Mouse (Mus musculus) CH12.LX (cell line): ENCODE measurements at regions not wholly inside any gene's neighbourhood (a gene's known extent, or its start where the extent isn't known, plus 50 kb on each side); places are given as distances from the start of the nearest gene placed in this dataset.

ENCODE experiments used
- DNase-seq: peaks from one replicate; pipeline ENCODE4 v3.0.0-alpha.2; 2013; ENCODE audit errors: extremely low read depth
- H3K27ac ChIP-seq: 2 replicates; pipeline ENCODE4 v1.5.1; 2012; ENCODE audit warnings: low read depth, mild to moderate bottlenecking, control low read depth, moderate library complexity; ENCODE audit not compliant: insufficient read depth
- H3K27me3 ChIP-seq: replicated peaks from 2 replicates; pipeline ENCODE3; 2012; ENCODE audit warnings: inconsistent platforms
- H3K36me3 ChIP-seq, 2 experiments: replicated peaks in 1 of 2; 2 replicates each; pipeline versions ENCODE3 to v1.6.1; 2012; ENCODE audit warnings: inconsistent platforms in 1 of 2, low read length in 1 of 2, mild to moderate bottlenecking in 1 of 2, mixed read lengths in 1 of 2, moderate library complexity in 1 of 2; ENCODE audit not compliant: control insufficient read depth in 1 of 2, insufficient read depth in 1 of 2
- H3K4me1 ChIP-seq, 2 experiments: 2 replicates each; pipeline ENCODE4 v1.6.1; 2012; ENCODE audit warnings: inconsistent platforms in 1 of 2, moderate library complexity in 1 of 2; ENCODE audit not compliant: insufficient read depth in 2 of 2, control insufficient read depth in 1 of 2
- H3K4me2 ChIP-seq: 2 replicates; pipeline ENCODE4 v1.6.1; 2012; ENCODE audit warnings: low read depth, mild to moderate bottlenecking, control low read depth; ENCODE audit not compliant: poor library complexity, insufficient read depth, severe bottlenecking
- H3K4me3 ChIP-seq, 3 experiments: fragments of 150-350 bp in 1 of 3; sonication (generic) in 1 of 3; replicated peaks in 1 of 3; 2 replicates each; pipeline versions ENCODE3 to v1.5.1; 2011 to 2012; ENCODE audit warnings: low read depth in 2 of 3, low read length in 2 of 3, mild to moderate bottlenecking in 2 of 3, moderate library complexity in 2 of 3, control low read depth in 1 of 3, improper control_type of control experiment in 1 of 3, inconsistent platforms in 1 of 3, mixed read lengths in 1 of 3; ENCODE audit not compliant: poor library complexity in 1 of 3
- H3K79me2 ChIP-seq: replicated peaks from 2 replicates; pipeline ENCODE4 v1.6.1; 2012; ENCODE audit warnings: mild to moderate bottlenecking, moderate library complexity; ENCODE audit not compliant: control insufficient read depth, poor library complexity, insufficient read depth, severe bottlenecking; ENCODE audit errors: extremely low read depth
- H3K9ac ChIP-seq: 2 replicates; pipeline ENCODE4 v1.6.1; 2012; ENCODE audit warnings: low read depth, mild to moderate bottlenecking, control low read depth, moderate library complexity; ENCODE audit not compliant: insufficient read depth
- H3K9me3 ChIP-seq: replicated peaks from 2 replicates; pipeline ENCODE3; 2012; ENCODE audit warnings: low read length, inconsistent platforms, mixed read lengths
- BHLHE40 ChIP-seq: IDR thresholded peaks from 2 replicates; pipeline ENCODE4 v1.6.1; 2011; ENCODE audit warnings: mild to moderate bottlenecking, low read depth, low read length, improper control_type of control experiment
- CHD1 ChIP-seq: IDR thresholded peaks from 2 replicates; pipeline ENCODE4 v1.6.1; 2012; ENCODE audit warnings: low read depth, low read length, improper control_type of control experiment, inconsistent platforms
- CHD2 ChIP-seq: IDR thresholded peaks from 2 replicates; pipeline ENCODE4 v1.6.1; 2011; ENCODE audit warnings: low read length, improper control_type of control experiment
- CTCF ChIP-seq, 2 experiments: IDR thresholded peaks in 1 of 2; conservative IDR thresholded peaks in 1 of 2; 2 replicates each; pipeline ENCODE4 v1.5.1; 2011 to 2012; ENCODE audit warnings: low read depth in 2 of 2, low read length in 2 of 2, improper control_type of control experiment in 1 of 2, inconsistent platforms in 1 of 2, mild to moderate bottlenecking in 1 of 2, moderate library complexity in 1 of 2
- E2F4 ChIP-seq: IDR thresholded peaks from 2 replicates; pipeline ENCODE4 v1.6.1; 2011; ENCODE audit warnings: low read depth, low read length, improper control_type of control experiment; ENCODE audit not compliant: insufficient replicate concordance
- ELF1 ChIP-seq: IDR thresholded peaks from 2 replicates; pipeline ENCODE4 v1.6.1; 2014; ENCODE audit warnings: low read depth, mild to moderate bottlenecking, inconsistent platforms, low read length, improper control_type of control experiment
- EP300 ChIP-seq: IDR thresholded peaks from 2 replicates; pipeline ENCODE4 v1.6.1; 2011; ENCODE audit warnings: low read length, improper control_type of control experiment
- ETS1 ChIP-seq: conservative IDR thresholded peaks from 2 replicates; pipeline ENCODE4 v1.6.1; 2012; ENCODE audit warnings: low read depth, mild to moderate bottlenecking, inconsistent platforms, low read length, improper control_type of control experiment, moderate library complexity
- GABPA ChIP-seq: IDR thresholded peaks from 2 replicates; pipeline ENCODE4 v1.6.1; 2012; ENCODE audit warnings: low read depth, low read length, improper control_type of control experiment, inconsistent platforms; ENCODE audit not compliant: insufficient replicate concordance
- HCFC1 ChIP-seq: IDR thresholded peaks from 2 replicates; pipeline ENCODE4 v1.6.1; 2012; ENCODE audit warnings: low read depth, mild to moderate bottlenecking, inconsistent platforms, low read length, improper control_type of control experiment
- IRF4 ChIP-seq: IDR thresholded peaks from 2 replicates; pipeline ENCODE4 v1.6.1; 2014; ENCODE audit warnings: low read depth, mild to moderate bottlenecking, inconsistent platforms, low read length, improper control_type of control experiment
- JUN ChIP-seq: IDR thresholded peaks from 2 replicates; pipeline ENCODE4 v1.6.1; 2011; ENCODE audit warnings: low read depth, mild to moderate bottlenecking, low read length, improper control_type of control experiment, moderate library complexity; ENCODE audit not compliant: insufficient read depth
- JUND ChIP-seq: conservative IDR thresholded peaks from 2 replicates; pipeline ENCODE4 v1.6.1; 2011; ENCODE audit warnings: low read depth, low read length, improper control_type of control experiment
- KAT2A ChIP-seq: IDR thresholded peaks from 2 replicates; pipeline ENCODE4 v1.6.1; 2012; ENCODE audit warnings: low read length, improper control_type of control experiment, inconsistent platforms; ENCODE audit not compliant: insufficient replicate concordance
- MAFK ChIP-seq: IDR thresholded peaks from 2 replicates; pipeline ENCODE4 v1.6.1; 2011; ENCODE audit warnings: low read length, improper control_type of control experiment; ENCODE audit not compliant: insufficient replicate concordance
- MAZ ChIP-seq: IDR thresholded peaks from 2 replicates; pipeline ENCODE4 v1.6.1; 2012; ENCODE audit warnings: low read depth, mild to moderate bottlenecking, inconsistent platforms, low read length, improper control_type of control experiment, moderate library complexity
- MEF2A ChIP-seq: IDR thresholded peaks from 2 replicates; pipeline ENCODE4 v1.6.1; 2014; ENCODE audit warnings: low read depth, mild to moderate bottlenecking, inconsistent platforms, low read length, improper control_type of control experiment, borderline replicate concordance
- MXI1 ChIP-seq: IDR thresholded peaks from 2 replicates; pipeline ENCODE4 v1.6.1; 2011; ENCODE audit warnings: mild to moderate bottlenecking, low read depth, low read length, improper control_type of control experiment
- NRF1 ChIP-seq: IDR thresholded peaks from 2 replicates; pipeline ENCODE4 v1.6.1; 2014; ENCODE audit warnings: low read depth, mild to moderate bottlenecking, inconsistent platforms, low read length, improper control_type of control experiment, moderate library complexity
- RAD21 ChIP-seq: IDR thresholded peaks from 2 replicates; pipeline ENCODE4 v1.6.1; 2011; ENCODE audit warnings: low read depth, mild to moderate bottlenecking, low read length, improper control_type of control experiment, moderate library complexity
- RCOR1 ChIP-seq: conservative IDR thresholded peaks from 2 replicates; pipeline ENCODE4 v1.6.1; 2012; ENCODE audit warnings: low read depth, mild to moderate bottlenecking, inconsistent platforms, low read length, improper control_type of control experiment
- SMC3 ChIP-seq: IDR thresholded peaks from 2 replicates; pipeline ENCODE4 v1.6.1; 2011; ENCODE audit warnings: low read depth, low read length, improper control_type of control experiment
- TBP ChIP-seq: conservative IDR thresholded peaks from 2 replicates; pipeline ENCODE4 v1.6.1; 2011; ENCODE audit warnings: low read depth, low read length, improper control_type of control experiment
- TCF12 ChIP-seq: IDR thresholded peaks from 2 replicates; pipeline ENCODE4 v1.6.1; 2014; ENCODE audit warnings: low read depth, mild to moderate bottlenecking, inconsistent platforms, low read length, improper control_type of control experiment
- UBTF ChIP-seq: IDR thresholded peaks from 2 replicates; pipeline ENCODE4 v1.6.1; 2012; ENCODE audit warnings: low read depth, mild to moderate bottlenecking, inconsistent platforms, low read length, improper control_type of control experiment, moderate library complexity
- USF2 ChIP-seq: conservative IDR thresholded peaks from 2 replicates; pipeline ENCODE4 v1.6.1; 2011; ENCODE audit warnings: low read depth, low read length, improper control_type of control experiment
- ZC3H11A ChIP-seq: IDR thresholded peaks from 2 replicates; pipeline ENCODE4 v1.6.1; 2012; ENCODE audit warnings: low read depth, mild to moderate bottlenecking, inconsistent platforms, low read length, improper control_type of control experiment
- ZKSCAN1 ChIP-seq: IDR thresholded peaks from 2 replicates; pipeline ENCODE4 v1.6.1; 2012; ENCODE audit warnings: low read depth, inconsistent platforms, low read length, improper control_type of control experiment, borderline replicate concordance
- ZMIZ1 ChIP-seq: IDR thresholded peaks from 2 replicates; pipeline ENCODE4 v1.6.1; 2012; ENCODE audit warnings: low read depth, mild to moderate bottlenecking, inconsistent platforms, low read length, improper control_type of control experiment
- ZNF384 ChIP-seq: IDR thresholded peaks from 2 replicates; pipeline ENCODE4 v1.6.1; 2012; ENCODE audit warnings: low read depth, low read length, improper control_type of control experiment, inconsistent platforms
- dilution Hi-C: fragments of 300-500 bp; cut with MboI; formaldehyde crosslinking; loops from 2 replicates; pipeline ENCODE4 v1.14.3; 2020; ENCODE audit warnings: low sequenced_read_pairs; ENCODE audit not compliant: extremely low pct_unique_long_range_greater_than_20kb, extremely low pct_ligation_motif_present
- in situ Hi-C: fragments of 300-500 bp; cut with MboI; formaldehyde crosslinking; loops from 3 replicates; pipeline ENCODE4 v1.14.3; 2019; ENCODE audit warnings: low sequenced_read_pairs, low pct_ligation_motif_present, low pct_unique_long_range_greater_than_20kb, mixed read lengths

GRCm38 (mm10) chr12:71534199-71534598 lies 224.5 kb downstream of the Dact1 start:
- Histone ChIP-seq H3K4me2 (no peak overlapping the region), H3K4me3 (no peak overlapping the region), H3K27me3 (no peaks in the 10 kb centered on the region), H3K4me1 (peaks cover 4 to 23% of the 10 kb centered on the region in 2 experiments; a peak in 3 of 4 replicates), H3K9ac (no peak overlapping the region), H3K9me3 (no peaks in the 10 kb centered on the region), H3K36me3 (no peaks in the 10 kb centered on the region), H3K27ac (no peak overlapping the region), H3K79me2 (no peaks in the 10 kb centered on the region)
- in situ Hi-C loops (no loop called here), dilution Hi-C loops (no loop called here)
- DNase-seq, result no peak
- TF ChIP-seq E2F4 (no peak), UBTF (no peak), HCFC1 (no peak), JUN (no peak), ZNF384 (no peak), KAT2A (no peak), ELF1 (no peak), MXI1 (no peak), ETS1 (no peak), NRF1 (no peak), RAD21 (no peak), IRF4 (no peak), ZMIZ1 (no peak), CTCF (conservative IDR thresholded peaks at IDR 0.05 in 1 of 2, IDR thresholded peaks at IDR 0.05 in 1 of 2; ENCODE audit: low read depth in 2 of 2, low read length in 2 of 2) (no peak), USF2 (no peak), ZC3H11A (no peak), BHLHE40 (no peak)

DNA sequence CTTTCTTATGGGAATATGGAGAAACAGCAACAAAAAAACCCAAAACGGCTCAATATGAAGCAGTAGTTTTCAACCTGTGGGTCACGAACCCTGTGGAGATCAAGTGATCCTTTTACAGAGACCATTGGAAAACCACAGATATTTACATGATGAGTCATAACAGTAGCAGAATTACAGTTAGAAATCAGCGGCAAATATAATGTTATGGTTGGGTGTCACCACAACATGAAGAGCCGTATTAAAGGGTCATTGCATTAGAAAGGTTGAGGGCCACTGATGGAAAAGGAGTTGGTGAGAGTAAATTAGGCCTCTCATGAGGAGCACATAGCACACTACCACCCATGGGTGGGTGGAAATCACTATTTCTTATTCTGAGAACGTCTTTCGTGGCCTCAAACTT lies 225.6 kb downstream of the Dact1 start:
- in situ Hi-C loops, result no loop called here
- no peak overlapping the region for H3K4me3 ChIP-seq
- no peak overlapping the region for H3K9ac ChIP-seq
- H3K27me3 ChIP-seq, result no peaks in the 10 kb centered on the region
- TF ChIP-seq JUN (peak; percentile 82), TCF12 (no peak), SMC3 (no peak), UBTF (no peak), CHD1 (no peak), KAT2A (no peak), CTCF (conservative IDR thresholded peaks at IDR 0.05 in 1 of 2, IDR thresholded peaks at IDR 0.05 in 1 of 2; ENCODE audit: low read depth in 2 of 2, low read length in 2 of 2) (no peak), GABPA (no peak), BHLHE40 (peak; percentile 66), E2F4 (no peak), IRF4 (peak; percentile 90), ZNF384 (no peak), ZKSCAN1 (no peak), TBP (no peak), MAZ (no peak), MEF2A (no peak), RCOR1 (no peak), JUND (peak; percentile 95), EP300 (peak; percentile 72), CHD2 (no peak), MAFK (no peak), ETS1 (no peak)
- TF ChIP-seq, all 38 proteins: peak for 5
- dilution Hi-C loops, result no loop called here
- H3K4me1 ChIP-seq, result peaks cover 4 to 23% of the 10 kb centered on the region in 2 experiments; a peak in 3 of 4 replicates
- DNase-seq, result peak; percentile 62
- H3K9me3 ChIP-seq, result no peaks in the 10 kb centered on the region
- H3K27ac ChIP-seq, result no peak overlapping the region
- no peaks in the 10 kb centered on the region for H3K79me2 ChIP-seq
- no peaks in the 10 kb centered on the region for H3K36me3 ChIP-seq
- H3K4me2 ChIP-seq, result no peak overlapping the region
